Mouse (Mus musculus): Measurements from ENCODE around the gene Hist1h4h.
A peak's percentile ranks its signal among the peaks of the same experiment; 100 is the strongest.

Gene Hist1h4h

DNA sequence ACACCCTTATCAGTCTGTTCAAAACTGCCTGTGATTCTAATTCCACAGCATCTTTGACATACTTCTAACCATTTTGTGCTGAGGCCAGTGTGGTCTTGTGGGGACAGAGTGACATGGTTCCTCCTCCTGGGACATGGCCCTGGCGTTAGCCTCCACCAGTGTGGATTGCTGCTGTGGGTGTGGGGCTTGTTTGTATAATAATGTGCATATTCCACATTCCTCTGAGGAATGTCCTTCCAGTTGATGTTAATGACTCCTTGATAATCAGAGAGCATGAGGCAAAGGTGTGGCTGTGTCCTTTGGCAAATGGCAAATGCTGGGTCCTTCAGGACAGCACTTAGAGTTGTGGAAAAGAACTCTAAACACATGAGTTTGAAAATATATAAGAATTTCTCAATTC, 17.3 kb upstream of the Hist1h4h start:
- no peak for DNase-seq (ENCODE audit: low read depth, low spot score)

DNA sequence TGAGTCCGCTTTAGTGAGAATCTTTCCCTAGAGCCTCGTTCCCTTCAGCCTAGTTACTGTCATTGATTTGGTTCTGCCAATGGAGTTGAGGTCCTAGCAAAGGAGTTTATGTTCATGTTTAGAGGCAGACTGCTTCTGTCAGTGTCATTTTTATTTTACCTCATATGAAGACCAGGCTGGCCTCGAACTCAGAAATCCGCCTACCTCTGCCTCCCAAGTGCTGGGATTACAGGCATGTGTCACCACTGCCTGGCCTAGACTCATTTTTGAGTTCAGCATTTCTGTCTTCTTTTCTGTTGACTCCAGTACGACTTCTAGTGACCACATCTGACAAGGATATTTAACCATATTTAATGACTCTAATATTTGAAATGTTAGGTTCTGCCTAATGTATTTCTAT, 15.6 kb upstream of the Hist1h4h start:
- DNase-seq (ENCODE audit: low read depth, low spot score): no peak

DNA sequence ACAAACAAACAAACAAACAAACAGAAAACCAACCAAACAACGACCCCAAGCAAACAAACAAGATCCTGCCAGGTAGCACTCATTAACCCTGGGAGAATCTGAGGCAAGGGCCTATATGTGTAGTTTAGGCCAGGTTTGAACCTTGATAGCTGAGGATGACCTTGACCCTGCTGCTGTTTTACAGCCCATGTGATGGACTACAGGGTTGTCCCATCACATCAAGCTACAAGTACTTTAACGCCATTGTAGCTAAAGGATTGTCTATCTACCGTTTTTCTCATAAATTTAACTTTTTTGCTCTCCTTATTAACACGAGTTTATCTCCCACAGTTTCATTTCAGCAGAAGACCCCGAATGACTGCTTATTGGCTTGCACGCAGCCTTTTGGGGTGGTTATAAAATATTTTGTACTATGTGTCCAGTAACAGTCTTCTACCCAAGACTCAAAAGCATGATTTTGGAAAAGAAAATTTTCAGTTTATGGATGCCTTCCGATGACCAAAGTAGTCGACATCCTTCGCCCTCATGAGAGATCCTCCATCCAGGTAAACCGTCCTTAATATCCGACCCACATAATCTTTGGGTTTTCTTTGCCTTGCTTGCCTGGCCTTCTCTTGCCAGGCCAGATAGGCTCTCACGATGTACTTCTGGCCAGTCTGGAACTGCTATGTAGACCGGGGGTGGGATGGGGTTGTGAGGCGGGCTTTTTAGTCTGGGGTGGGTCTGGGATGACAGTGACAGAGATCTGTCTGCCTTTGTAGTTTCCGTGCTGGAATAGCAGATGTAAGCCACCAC, 14.8 kb upstream of the Hist1h4h start:
- no peak for DNase-seq (ENCODE audit: low read depth, low spot score)

DNA sequence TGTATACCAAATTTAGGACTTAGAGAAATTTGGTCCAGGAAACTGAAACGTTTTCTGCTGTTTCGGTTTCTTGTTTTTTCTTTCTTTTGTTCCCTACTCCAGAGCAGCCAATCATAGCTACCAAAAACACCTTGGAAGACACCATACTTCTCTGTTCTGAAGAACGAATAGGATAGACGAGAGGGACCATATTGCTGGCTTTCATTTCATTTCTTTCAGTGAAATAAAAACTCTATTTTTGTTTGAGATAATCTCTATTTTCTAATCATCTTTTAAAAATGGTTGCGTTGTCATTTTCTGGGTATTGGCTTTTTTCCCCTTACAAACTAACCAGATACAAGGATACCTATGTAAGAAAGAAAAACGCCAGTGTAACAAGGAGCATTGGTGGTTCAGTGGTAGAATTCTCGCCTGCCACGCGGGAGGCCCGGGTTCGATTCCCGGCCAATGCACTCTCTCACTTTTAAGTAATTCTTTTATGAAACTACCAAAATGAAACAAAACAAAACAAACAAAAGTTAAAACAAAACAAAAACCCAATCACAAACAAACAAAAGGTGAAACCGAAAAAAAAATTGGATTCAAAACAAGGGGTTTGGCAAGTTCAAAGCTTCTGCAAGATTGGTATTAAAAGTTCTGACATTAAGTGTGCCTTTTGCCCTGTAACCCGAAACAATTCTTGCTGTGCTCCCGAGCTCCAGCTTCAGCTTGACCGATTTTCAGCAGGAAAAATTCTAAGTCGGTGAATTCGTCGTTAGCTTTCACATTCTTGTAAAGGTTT, 13.8 kb upstream of the Hist1h4h start:
- DNase-seq (ENCODE audit: low read depth, low spot score): peak; percentile 80

DNA sequence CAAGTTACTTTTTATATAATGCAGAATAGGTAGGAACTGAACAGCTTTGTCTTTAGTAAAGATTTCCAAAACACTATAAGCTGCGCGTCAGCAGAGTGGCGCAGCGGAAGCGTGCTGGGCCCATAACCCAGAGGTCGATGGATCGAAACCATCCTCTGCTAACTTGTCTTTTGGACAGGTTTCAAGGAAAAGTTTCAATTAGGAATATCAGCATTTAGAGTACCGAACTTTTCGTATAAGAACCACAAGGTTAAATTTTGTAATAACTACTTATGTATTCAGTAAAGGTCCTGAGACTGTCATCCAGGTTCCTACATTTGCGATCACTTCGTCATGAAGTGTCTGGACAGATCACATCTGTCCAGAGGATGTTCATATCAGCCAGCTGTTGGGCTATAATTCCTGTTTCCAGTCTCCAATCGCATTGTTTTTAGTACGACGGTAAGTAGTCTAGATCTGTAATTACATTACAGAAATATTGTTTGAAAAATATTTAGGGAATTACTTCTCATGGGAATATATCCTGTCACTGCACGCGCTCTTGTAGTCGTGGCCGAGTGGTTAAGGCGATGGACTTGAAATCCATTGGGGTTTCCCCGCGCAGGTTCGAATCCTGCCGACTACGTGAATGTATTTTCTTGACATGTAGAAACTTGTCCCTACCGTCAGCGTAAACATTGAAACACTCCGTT, 13.1 kb upstream of the Hist1h4h start:
- DNase-seq (ENCODE audit: low read depth, low spot score): peak; percentile 85

DNA sequence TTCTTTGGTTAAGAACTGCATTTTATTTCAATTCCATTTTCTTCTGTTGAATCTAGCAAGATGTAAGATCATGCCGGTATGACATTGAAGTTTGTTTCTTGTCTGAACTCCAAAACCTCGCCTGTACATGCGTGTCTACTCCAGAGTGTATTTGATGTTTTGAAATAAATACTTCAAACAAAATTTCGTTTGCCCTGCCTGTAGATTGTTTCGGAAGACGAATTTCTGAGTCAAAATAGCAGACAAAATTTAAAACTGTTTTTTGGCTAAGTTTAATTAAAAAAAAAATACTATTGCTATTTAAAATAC, 12.6 kb upstream of the Hist1h4h start:
- DNase-seq (ENCODE audit: low read depth, low spot score): no peak

DNA sequence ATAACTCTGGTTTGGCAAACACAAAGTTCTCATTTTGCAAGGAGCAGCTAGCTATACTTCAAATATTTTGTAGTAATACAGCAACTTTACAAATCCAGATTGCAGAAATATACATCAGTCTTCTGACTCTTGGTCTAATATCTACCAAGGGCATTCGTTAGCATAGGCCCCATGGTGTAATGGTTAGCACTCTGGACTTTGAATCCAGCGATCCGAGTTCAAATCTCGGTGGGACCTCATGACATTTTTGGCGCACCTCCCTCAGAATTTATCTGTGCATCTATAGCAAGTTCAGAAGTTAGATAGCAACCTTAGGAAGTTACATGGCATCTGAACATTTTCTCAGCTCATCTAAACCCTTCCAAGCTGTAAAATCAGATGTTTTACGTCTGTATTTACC, 12.0 kb upstream of the Hist1h4h start:
- DNase-seq (ENCODE audit: low read depth, low spot score): peak; percentile 82

DNA sequence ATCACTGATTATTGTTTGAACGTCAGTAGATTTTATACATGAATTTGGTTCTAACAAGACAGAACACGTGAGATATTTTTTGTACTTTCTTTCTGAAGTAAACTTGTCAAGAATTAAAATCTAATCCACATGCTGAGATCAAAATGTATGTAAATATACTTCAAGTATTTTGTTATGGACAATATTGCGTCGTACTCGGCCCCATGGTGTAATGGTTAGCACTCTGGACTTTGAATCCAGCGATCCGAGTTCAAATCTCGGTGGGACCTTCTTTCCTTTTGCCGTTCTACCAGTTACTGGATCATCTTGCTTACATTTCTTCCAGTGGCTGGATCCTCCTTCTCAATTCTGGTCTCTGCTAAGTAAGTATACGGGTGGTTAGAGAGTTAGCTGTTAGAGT, 11.4 kb upstream of the Hist1h4h start:
- peak; percentile 75 for DNase-seq (ENCODE audit: low read depth, low spot score)

DNA sequence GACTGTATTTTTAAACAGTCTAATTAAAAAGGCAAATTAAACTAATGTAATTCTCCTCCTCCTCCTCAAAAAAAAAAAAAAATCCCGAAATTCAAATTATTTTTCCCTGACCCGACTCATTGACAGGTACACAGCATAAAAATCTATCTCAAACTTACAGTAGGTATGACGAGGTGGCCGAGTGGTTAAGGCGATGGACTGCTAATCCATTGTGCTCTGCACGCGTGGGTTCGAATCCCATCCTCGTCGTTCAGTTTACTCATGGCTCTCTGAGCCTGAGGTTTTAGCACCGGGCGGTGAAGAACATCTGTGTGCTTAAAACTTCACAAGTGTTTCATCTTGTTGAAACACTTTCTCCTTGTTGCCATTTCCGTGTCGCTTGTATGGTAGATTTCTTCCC, 9.1 kb upstream of the Hist1h4h start:
- peak; percentile 65 for DNase-seq (ENCODE audit: low read depth, low spot score)

DNA sequence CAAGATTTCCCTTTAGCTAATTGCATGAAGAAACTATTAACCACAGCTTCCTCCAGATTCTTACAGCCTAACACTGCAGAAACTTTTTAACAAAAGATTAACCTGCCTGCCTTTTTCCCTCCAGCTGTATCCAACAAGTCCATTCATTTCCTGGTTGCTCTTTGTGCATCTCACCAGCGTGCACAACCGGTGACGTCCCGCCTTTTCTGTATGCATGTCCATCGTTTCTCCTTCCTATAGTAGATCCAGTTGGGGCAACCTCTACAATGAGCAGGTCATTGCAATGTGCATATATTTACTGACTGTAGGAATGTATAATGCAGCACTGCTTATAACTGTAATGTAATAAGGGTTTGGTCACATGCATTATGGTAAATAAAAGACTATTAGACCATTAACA, 6.9 kb upstream of the Hist1h4h start:
- no peak for DNase-seq (ENCODE audit: low read depth, low spot score)

DNA sequence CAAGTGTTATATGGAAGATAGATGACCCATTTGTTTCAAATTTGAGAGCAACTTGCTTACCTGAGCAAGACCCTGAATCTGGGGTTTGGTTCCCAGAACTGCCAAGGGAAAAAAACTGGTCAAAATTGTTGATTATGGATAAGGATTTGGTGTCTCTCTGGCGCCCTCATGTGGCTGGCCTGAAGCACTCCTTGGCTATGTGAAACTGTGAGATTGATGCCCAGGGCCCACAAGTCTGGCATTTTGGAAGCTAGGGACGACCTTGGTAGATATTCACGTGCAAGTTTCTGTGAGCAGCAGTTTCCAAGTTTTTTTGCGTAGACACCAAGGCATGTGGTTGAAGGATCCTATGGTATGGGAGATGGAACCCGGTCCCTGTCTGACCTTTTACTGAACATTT, 6.2 kb upstream of the Hist1h4h start:
- peak; percentile 81 for DNase-seq (ENCODE audit: low read depth, low spot score)

DNA sequence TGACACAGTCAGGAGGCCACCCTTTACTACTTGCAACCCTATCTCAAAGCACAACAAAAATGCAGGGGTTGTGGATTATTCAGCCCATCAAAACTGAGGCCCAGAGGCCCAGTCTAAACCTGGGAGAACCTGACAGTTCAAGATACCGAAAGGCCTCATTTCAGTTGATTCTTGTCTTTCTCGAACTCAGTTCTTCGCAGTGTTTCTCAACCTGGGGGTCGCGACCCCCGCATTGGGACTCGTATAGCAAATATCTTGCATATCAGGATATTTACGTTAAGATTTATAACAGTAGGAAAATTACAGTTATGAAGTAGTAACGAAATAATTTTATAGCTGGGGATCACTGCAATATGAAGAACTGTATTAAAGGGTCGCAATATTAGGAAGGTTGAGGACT, 4.9 kb upstream of the Hist1h4h start:
- DNase-seq (ENCODE audit: low read depth, low spot score): no peak

DNA sequence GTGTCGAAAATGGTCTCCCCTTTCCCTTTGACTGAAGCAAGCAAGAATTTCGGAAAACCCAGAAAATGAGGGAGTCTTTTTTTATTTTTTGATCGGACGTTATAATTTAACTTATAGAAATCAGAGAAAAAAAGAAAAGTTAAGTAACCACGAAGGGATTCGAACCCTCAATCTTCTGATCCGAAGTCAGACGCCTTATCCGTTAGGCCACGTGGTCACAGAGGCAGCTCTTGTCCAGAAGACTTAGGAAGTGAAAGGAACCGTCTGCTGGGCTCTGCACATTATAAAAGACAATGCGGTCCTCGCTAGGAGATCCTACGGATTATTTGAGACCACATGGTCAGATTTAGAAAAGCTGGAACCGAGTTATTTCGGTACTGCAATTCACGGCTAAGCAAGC, 4.5 kb upstream of the Hist1h4h start:
- DNase-seq (ENCODE audit: low read depth, low spot score): peak; percentile 81

DNA sequence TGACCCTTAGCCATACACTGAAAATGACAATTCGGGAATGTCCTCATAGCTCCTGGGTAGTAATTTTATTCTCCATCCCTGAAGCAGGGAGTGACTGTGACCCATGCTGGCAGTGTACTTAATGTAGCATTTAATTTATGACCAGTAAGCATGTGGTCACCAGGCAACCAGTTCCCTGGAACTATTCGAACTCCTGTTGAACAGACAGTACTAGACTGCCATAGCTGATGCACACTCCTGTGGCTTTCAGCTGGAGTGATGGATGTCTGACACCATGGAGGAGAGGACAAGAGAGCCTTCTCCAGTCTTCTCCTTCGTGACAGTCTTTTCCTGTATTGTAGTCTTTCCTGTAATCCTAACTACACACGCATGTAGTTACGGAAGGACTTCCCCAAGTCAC, 1.8 kb upstream of the Hist1h4h start:
- DNase-seq (ENCODE audit: low read depth, low spot score): no peak

DNA sequence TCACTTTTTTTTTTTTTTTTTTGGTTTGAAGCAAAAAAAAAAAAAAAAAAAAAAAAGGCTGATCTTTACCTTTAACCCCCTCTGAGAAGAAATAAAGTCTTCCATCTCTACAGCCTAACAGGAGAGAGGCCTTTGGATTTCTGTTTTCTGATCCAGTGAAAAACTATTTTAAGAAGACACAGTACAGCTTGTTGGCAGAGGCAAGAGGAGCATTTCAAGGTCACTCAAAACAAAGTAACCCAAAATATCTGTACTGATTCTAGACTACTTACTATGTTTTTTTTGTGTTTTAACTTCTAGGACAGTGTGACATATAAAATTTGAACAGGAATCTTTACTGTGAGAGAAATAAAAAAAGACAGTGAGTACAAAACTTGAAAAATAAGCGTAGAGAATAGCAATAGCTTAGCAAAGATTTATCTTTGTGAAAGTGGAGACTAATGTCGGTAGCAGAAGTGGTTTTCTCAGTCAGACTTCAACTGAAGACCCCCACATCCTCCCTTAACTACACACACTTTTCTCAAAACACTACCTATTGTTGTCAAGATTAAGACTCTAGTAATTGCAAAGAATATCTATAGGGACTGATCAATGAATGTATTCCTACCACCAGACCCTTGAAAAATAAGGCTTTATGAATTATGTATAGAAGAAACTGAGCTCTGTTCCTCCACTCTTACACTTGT, 1.2 kb upstream of the Hist1h4h start:
- no peak for DNase-seq (ENCODE audit: low read depth, low spot score)

DNA sequence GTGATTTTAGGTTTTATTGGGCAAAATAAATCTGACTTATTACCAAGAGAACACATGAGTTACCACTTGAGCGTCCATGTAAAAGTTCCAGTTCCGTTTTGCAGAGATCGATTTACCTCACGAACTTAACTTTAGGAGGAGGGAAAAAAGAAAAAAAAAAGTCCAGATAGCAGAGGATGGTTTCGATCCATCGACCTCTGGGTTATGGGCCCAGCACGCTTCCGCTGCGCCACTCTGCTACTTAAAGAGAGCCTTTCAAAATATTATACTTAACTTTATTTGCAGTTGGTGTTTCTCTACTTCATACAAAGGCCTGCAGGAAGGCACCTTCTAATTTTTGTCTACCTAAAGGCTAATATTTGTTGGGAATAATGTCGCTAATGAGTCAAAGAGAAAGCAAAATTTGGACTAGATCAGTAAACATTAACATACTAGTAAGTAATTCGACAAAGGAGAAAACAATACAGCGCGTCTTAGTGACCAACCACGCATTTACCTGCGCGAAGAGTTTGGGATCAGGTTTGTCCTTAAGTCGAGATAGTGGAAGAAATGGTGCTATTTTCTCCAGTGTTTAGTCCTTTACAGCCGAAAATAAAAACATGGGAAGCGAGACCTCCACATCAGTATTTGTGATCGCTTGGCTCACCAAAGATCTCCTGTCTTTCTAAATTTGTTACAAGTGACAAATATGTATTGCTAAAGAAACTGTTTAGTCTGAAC, 509 bp upstream of the Hist1h4h start:
- peak; percentile 70 for DNase-seq (ENCODE audit: low read depth, low spot score)

DNA sequence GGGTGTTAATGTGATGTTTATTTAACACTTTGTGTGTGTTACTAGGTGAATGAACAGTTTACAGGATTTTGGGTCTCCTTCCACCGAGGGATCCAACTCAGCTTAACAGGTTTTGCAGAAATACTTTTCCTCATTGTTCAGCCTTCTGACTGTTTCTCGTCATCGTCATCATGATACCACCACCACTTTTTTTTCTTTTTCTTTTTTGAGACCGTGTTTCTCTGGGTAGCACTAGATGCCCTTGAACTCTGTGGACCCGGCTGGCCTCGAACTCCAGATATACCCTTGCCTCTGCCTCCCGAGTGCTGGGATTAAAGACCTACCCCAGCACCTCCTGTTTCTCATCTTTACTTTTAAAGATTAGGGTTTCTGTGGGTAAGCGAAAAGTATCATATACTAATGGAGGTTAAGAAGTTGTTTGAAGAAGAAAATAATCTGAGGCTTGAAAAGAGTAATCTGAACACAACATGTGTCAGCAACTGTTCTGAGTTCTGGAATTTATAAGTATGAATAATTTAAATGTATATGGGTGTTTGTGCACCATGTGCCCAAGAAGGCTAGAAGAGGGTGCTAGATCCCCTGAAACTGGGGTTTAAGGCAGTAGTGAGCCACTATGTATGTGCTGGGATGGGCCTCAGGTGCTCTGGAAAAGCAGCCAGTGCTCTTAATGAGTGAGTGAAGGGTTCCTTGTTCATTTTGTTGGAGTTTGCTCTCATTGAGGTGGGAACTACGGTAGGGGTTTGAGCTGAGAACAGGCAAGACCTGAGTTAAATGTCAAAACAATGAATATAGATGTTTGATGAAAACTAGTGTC, 1.6 kb downstream of the Hist1h4h start:
- no peak for DNase-seq (ENCODE audit: low read depth, low spot score)

DNA sequence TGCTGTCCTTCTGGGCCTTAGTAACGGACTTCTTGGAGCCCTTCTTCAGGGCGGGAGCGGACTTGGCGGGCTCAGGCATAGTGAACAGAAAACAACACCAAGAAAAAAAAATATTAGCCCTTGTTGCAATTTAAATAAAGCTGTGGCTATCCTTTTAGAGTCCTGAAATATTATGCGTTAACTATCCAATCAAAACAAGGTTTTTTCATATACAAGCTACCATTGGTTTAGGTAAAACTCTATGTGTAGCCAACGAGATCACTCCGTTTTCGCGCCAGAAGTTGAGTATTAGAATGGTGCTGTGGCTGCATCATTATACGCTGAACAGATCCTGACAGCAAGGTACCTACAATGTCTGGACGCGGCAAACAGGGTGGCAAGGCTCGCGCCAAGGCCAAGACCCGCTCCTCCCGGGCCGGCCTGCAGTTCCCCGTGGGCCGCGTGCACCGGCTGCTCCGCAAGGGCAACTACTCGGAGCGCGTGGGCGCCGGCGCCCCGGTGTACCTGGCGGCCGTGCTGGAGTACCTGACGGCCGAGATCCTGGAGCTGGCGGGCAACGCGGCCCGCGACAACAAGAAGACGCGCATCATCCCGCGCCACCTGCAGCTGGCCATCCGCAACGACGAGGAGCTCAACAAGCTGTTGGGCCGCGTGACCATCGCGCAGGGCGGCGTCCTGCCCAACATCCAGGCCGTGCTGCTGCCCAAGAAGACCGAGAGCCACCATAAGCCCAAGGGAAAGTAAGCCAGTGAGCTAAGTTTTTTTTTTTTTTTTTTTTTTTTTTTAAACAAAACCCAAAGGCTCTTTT, 2.9 kb downstream of the Hist1h4h start, which contains the start of gene Hist1h2af:
TSS of gene Hist1h2af (plus strand) at position 347 of the 808 bp plus-strand sequence.
- peak; percentile 87 for DNase-seq (ENCODE audit: low read depth, low spot score)

DNA sequence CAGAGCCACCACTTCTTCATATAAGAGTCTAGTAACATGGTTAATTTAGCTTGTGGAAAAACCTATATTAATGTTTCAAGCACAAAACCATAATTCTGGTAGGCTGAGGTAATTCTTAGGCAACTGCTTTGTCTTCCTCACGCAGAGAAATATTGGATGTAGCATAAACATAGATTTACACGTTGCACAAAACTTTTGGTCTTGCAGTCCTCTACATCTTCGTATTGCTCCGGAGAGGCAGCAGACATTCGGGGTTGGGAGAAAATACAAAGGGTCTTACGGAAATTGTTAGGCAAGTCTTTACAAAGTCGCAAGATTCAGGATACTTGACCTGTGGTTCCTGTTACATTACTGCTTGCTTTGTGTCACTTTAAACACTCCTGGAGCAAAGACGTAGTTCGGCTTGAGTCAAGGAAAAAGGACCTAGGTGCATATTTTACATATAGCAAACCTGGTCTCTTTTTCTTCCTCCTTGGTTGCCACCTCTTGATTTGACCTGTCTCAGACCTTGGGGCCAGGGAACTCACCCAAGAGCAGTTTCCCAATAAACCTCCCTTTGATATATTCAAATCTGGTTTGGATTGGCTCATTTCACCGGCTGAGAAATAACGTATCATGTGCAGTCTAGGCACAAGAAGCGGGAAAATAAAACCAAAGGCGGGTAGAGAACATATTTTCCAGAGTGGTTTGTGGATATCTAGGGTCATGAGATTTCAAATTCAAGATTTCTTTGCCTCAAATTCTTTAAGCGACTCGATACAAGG, 3.7 kb downstream of the Hist1h4h start:
- no peak for DNase-seq (ENCODE audit: low read depth, low spot score)

All from c-Kit-negative CD71-positive TER-119-positive erythroid progenitor cells, embryonic 14.5 days (primary cell).